Mouse (Mus musculus) CH12.LX (cell line): ENCODE measurements at regions not wholly inside any gene's neighbourhood (a gene's known extent, or its start where the extent isn't known, plus 50 kb on each side); places are given as distances from the start of the nearest gene placed in this dataset.

ENCODE experiments used
- DNase-seq: peaks from one replicate; pipeline ENCODE4 v3.0.0-alpha.2; 2013; ENCODE audit errors: extremely low read depth
- H3K27ac ChIP-seq: 2 replicates; pipeline ENCODE4 v1.5.1; 2012; ENCODE audit warnings: low read depth, mild to moderate bottlenecking, control low read depth, moderate library complexity; ENCODE audit not compliant: insufficient read depth
- H3K27me3 ChIP-seq: replicated peaks from 2 replicates; pipeline ENCODE3; 2012; ENCODE audit warnings: inconsistent platforms
- H3K36me3 ChIP-seq, 2 experiments: replicated peaks in 1 of 2; 2 replicates each; pipeline versions ENCODE3 to v1.6.1; 2012; ENCODE audit warnings: inconsistent platforms in 1 of 2, low read length in 1 of 2, mild to moderate bottlenecking in 1 of 2, mixed read lengths in 1 of 2, moderate library complexity in 1 of 2; ENCODE audit not compliant: control insufficient read depth in 1 of 2, insufficient read depth in 1 of 2
- H3K4me1 ChIP-seq, 2 experiments: 2 replicates each; pipeline ENCODE4 v1.6.1; 2012; ENCODE audit warnings: inconsistent platforms in 1 of 2, moderate library complexity in 1 of 2; ENCODE audit not compliant: insufficient read depth in 2 of 2, control insufficient read depth in 1 of 2
- H3K4me2 ChIP-seq: 2 replicates; pipeline ENCODE4 v1.6.1; 2012; ENCODE audit warnings: low read depth, mild to moderate bottlenecking, control low read depth; ENCODE audit not compliant: poor library complexity, insufficient read depth, severe bottlenecking
- H3K4me3 ChIP-seq, 3 experiments: fragments of 150-350 bp in 1 of 3; sonication (generic) in 1 of 3; replicated peaks in 1 of 3; 2 replicates each; pipeline versions ENCODE3 to v1.5.1; 2011 to 2012; ENCODE audit warnings: low read depth in 2 of 3, low read length in 2 of 3, mild to moderate bottlenecking in 2 of 3, moderate library complexity in 2 of 3, control low read depth in 1 of 3, improper control_type of control experiment in 1 of 3, inconsistent platforms in 1 of 3, mixed read lengths in 1 of 3; ENCODE audit not compliant: poor library complexity in 1 of 3
- H3K79me2 ChIP-seq: replicated peaks from 2 replicates; pipeline ENCODE4 v1.6.1; 2012; ENCODE audit warnings: mild to moderate bottlenecking, moderate library complexity; ENCODE audit not compliant: control insufficient read depth, poor library complexity, insufficient read depth, severe bottlenecking; ENCODE audit errors: extremely low read depth
- H3K9ac ChIP-seq: 2 replicates; pipeline ENCODE4 v1.6.1; 2012; ENCODE audit warnings: low read depth, mild to moderate bottlenecking, control low read depth, moderate library complexity; ENCODE audit not compliant: insufficient read depth
- H3K9me3 ChIP-seq: replicated peaks from 2 replicates; pipeline ENCODE3; 2012; ENCODE audit warnings: low read length, inconsistent platforms, mixed read lengths
- E2F4 ChIP-seq: IDR thresholded peaks from 2 replicates; pipeline ENCODE4 v1.6.1; 2011; ENCODE audit warnings: low read depth, low read length, improper control_type of control experiment; ENCODE audit not compliant: insufficient replicate concordance
- ELF1 ChIP-seq: IDR thresholded peaks from 2 replicates; pipeline ENCODE4 v1.6.1; 2014; ENCODE audit warnings: low read depth, mild to moderate bottlenecking, inconsistent platforms, low read length, improper control_type of control experiment
- EP300 ChIP-seq: IDR thresholded peaks from 2 replicates; pipeline ENCODE4 v1.6.1; 2011; ENCODE audit warnings: low read length, improper control_type of control experiment
- GABPA ChIP-seq: IDR thresholded peaks from 2 replicates; pipeline ENCODE4 v1.6.1; 2012; ENCODE audit warnings: low read depth, low read length, improper control_type of control experiment, inconsistent platforms; ENCODE audit not compliant: insufficient replicate concordance
- JUN ChIP-seq: IDR thresholded peaks from 2 replicates; pipeline ENCODE4 v1.6.1; 2011; ENCODE audit warnings: low read depth, mild to moderate bottlenecking, low read length, improper control_type of control experiment, moderate library complexity; ENCODE audit not compliant: insufficient read depth
- JUND ChIP-seq: conservative IDR thresholded peaks from 2 replicates; pipeline ENCODE4 v1.6.1; 2011; ENCODE audit warnings: low read depth, low read length, improper control_type of control experiment
- KAT2A ChIP-seq: IDR thresholded peaks from 2 replicates; pipeline ENCODE4 v1.6.1; 2012; ENCODE audit warnings: low read length, improper control_type of control experiment, inconsistent platforms; ENCODE audit not compliant: insufficient replicate concordance
- MEF2A ChIP-seq: IDR thresholded peaks from 2 replicates; pipeline ENCODE4 v1.6.1; 2014; ENCODE audit warnings: low read depth, mild to moderate bottlenecking, inconsistent platforms, low read length, improper control_type of control experiment, borderline replicate concordance
- MYC ChIP-seq: IDR thresholded peaks from 2 replicates; pipeline ENCODE4 v1.6.1; 2011; ENCODE audit warnings: low read depth, mild to moderate bottlenecking, improper control_type of control experiment, low read length
- POLR2AphosphoS2 ChIP-seq: IDR thresholded peaks from 2 replicates; pipeline ENCODE4 v1.6.1; 2011; ENCODE audit warnings: low read depth, low read length, improper control_type of control experiment
- TCF12 ChIP-seq: IDR thresholded peaks from 2 replicates; pipeline ENCODE4 v1.6.1; 2014; ENCODE audit warnings: low read depth, mild to moderate bottlenecking, inconsistent platforms, low read length, improper control_type of control experiment
- USF2 ChIP-seq: conservative IDR thresholded peaks from 2 replicates; pipeline ENCODE4 v1.6.1; 2011; ENCODE audit warnings: low read depth, low read length, improper control_type of control experiment
- ZMIZ1 ChIP-seq: IDR thresholded peaks from 2 replicates; pipeline ENCODE4 v1.6.1; 2012; ENCODE audit warnings: low read depth, mild to moderate bottlenecking, inconsistent platforms, low read length, improper control_type of control experiment
- dilution Hi-C: fragments of 300-500 bp; cut with MboI; formaldehyde crosslinking; loops from 2 replicates; pipeline ENCODE4 v1.14.3; 2020; ENCODE audit warnings: low sequenced_read_pairs; ENCODE audit not compliant: extremely low pct_unique_long_range_greater_than_20kb, extremely low pct_ligation_motif_present
- in situ Hi-C: fragments of 300-500 bp; cut with MboI; formaldehyde crosslinking; loops from 3 replicates; pipeline ENCODE4 v1.14.3; 2019; ENCODE audit warnings: low sequenced_read_pairs, low pct_ligation_motif_present, low pct_unique_long_range_greater_than_20kb, mixed read lengths

- Histone ChIP-seq H3K4me3 (no peak overlapping the region), H3K4me2 (no peak overlapping the region), H3K36me3 (no peaks in the 10 kb centered on the region), H3K27ac (no peak overlapping the region), H3K27me3 (no peaks in the 10 kb centered on the region), H3K79me2 (no peaks in the 10 kb centered on the region), H3K9ac (no peak overlapping the region), H3K4me1 (no peaks in the 10 kb centered on the region), H3K9me3 (peaks cover 21% of the 10 kb centered on the region)
- no peak for DNase-seq
- in situ Hi-C loops: no loop called here
- TF ChIP-seq MYC (no peak), GABPA (no peak), JUN (no peak), USF2 (no peak), ZMIZ1 (no peak)
- dilution Hi-C loops: no loop called here
Observed at GRCm38 (mm10) chr16:77237631-77238357, 224.3 kb downstream of the Usp25 start.

- no peaks in the 10 kb centered on the region for H3K36me3 ChIP-seq
- no peak for DNase-seq
- in situ Hi-C loops: no loop called here
- H3K27me3 ChIP-seq: no peaks in the 10 kb centered on the region
- TF ChIP-seq JUND (no peak), ELF1 (no peak), KAT2A (no peak), USF2 (no peak), GABPA (no peak), TCF12 (no peak), MEF2A (no peak), EP300 (no peak), POLR2AphosphoS2 (no peak), E2F4 (no peak), JUN (no peak)
- TF ChIP-seq, all 38 proteins: peak for 0
- dilution Hi-C loops: no loop called here
- H3K27ac ChIP-seq: no peak overlapping the region
- no peak overlapping the region for H3K9ac ChIP-seq
- H3K4me1 ChIP-seq: no peaks in the 10 kb centered on the region
- H3K9me3 ChIP-seq: peaks cover 21% of the 10 kb centered on the region
- no peak overlapping the region for H3K4me3 ChIP-seq
- H3K4me2 ChIP-seq: no peak overlapping the region
- H3K79me2 ChIP-seq: no peaks in the 10 kb centered on the region
Observed at GRCm38 (mm10) chr16:77237272-77237603, 223.7 kb downstream of the Usp25 start.
